Mouse (Mus musculus) midbrain, postnatal 0 days (tissue): ENCODE measurements around the gene Polr1d. TPM values are rescaled to one million over a fixed set of nuclear protein-coding genes. Genes with fewer than 3 reads are reported as not detected.
A peak's percentile ranks its signal among the peaks of the same experiment; 100 is the strongest.

Source experiments
- ATAC-seq: fragments of 200-750 bp; cut with Nextera tagmentation; 2 replicates; pipeline ENCODE4 v1.8.0; 2017; ENCODE audit warnings: moderate number of reproducible peaks, mild to moderate bottlenecking, moderate TSS enrichment, moderate library complexity; ENCODE audit not compliant: low FRiP score
- DNase-seq: peaks from one replicate; pipeline ENCODE4 v3.0.0-alpha.2; 2015; ENCODE audit warnings: low spot score
- H3K27ac ChIP-seq: fragments of 300-500 bp; sonication (generic); 2 replicates; pipeline ENCODE4 v1.5.1; 2014; ENCODE audit warnings: low read depth, mild to moderate bottlenecking, low read length, mixed read lengths
- H3K27me3 ChIP-seq: fragments of 300-500 bp; sonication (generic); 2 replicates; pipeline ENCODE4 v1.6.1; 2014; ENCODE audit warnings: low read length, control low read depth, mixed read lengths; ENCODE audit not compliant: insufficient read depth
- H3K36me3 ChIP-seq: fragments of 300-500 bp; sonication (generic); 2 replicates; pipeline ENCODE4 v1.6.1; 2014; ENCODE audit warnings: low read length, control low read depth, mixed read lengths; ENCODE audit not compliant: insufficient read depth
- H3K4me1 ChIP-seq: fragments of 300-500 bp; sonication (generic); 2 replicates; pipeline ENCODE4 v1.6.1; 2014; ENCODE audit warnings: mild to moderate bottlenecking, control low read depth, antibody characterized with exemption, low read length, mixed read lengths; ENCODE audit not compliant: insufficient read depth
- H3K4me2 ChIP-seq: fragments of 300-500 bp; sonication (generic); 2 replicates; pipeline ENCODE4 v1.6.1; 2014; ENCODE audit warnings: low read depth, mild to moderate bottlenecking, low read length, mixed read lengths; ENCODE audit not compliant: poor library complexity, severe bottlenecking
- H3K4me3 ChIP-seq: fragments of 300-500 bp; sonication (generic); 2 replicates; pipeline ENCODE4 v1.5.1; 2014; ENCODE audit warnings: low read depth, mild to moderate bottlenecking, low read length, moderate library complexity
- H3K9ac ChIP-seq: fragments of 300-500 bp; sonication (generic); replicated peaks from 2 replicates; pipeline ENCODE4 v1.6.1; 2014; ENCODE audit warnings: mild to moderate bottlenecking, low read length, moderate library complexity, mixed read lengths; ENCODE audit not compliant: poor library complexity, severe bottlenecking
- H3K9me3 ChIP-seq: fragments of 300-500 bp; sonication (generic); 2 replicates; pipeline ENCODE4 v1.6.1; 2016; ENCODE audit warnings: low read length, control low read depth
- CTCF ChIP-seq: IDR thresholded peaks from 2 replicates; pipeline ENCODE4 v1.5.1; 2016; ENCODE audit warnings: antibody characterized with exemption, mild to moderate bottlenecking
- WGBS: fragments of 180-500 bp; shearing (Covaris S2); extraction: QIAGEN DNeasy Blood & Tissue Kit; methylation state at CpG from one replicate; pipeline ENCODE4 v1.1.7; 2014; 5-methylcytosine and 5-hydroxymethylcytosine counted together
- polyA plus RNA-seq: library from polyadenylated mRNA; unstranded; fragments of >200 nt; fragmentation: Nextera tagmentation; extraction: Ambion mirVana; gene quantifications from 2 replicates; pipeline ENCODE4 v1.2.1, GENCODE M21; 2015
- total RNA-seq: library from RNA; depleted of rRNA; stranded (reverse); fragments of >200 nt; gene quantifications from 2 replicates; pipeline ENCODE4 v1.2.3, GENCODE M21; 2014

Polr1d gene
- total and polyA plus RNA-seq, 2 experiments from 2014 or later = 60.1 to 89.4 TPM

DNA sequence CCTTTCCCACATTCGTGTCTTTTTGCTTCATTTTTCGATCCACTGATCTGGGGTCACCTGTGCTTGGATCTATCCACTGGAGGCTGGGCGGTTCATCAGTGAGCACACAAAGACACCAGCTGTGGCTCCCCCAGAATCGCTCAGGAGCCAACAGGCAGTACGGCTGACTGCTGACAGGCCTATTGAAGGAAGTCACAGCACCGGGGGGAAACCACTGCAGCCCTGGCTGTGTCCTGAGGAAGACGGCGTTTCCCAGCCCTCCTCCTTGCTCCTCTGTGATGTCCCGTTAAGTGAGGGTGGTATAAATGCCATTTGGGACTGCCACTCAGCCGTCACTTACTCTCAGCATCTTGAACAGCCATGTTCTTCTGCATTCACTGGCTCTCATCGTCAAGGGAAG lies 30.9 kb upstream of the Polr1d start:
- no peaks in the 10 kb centered on the region for H3K4me1 ChIP-seq
- no peaks in the 10 kb centered on the region for H3K9me3 ChIP-seq
- TF ChIP-seq CTCF = no peak
- H3K27ac ChIP-seq = no peak overlapping the region
- H3K9ac ChIP-seq = no peak overlapping the region
- ATAC-seq = no peak
- H3K36me3 ChIP-seq = no peaks in the 10 kb centered on the region
- H3K4me2 ChIP-seq = no peak overlapping the region
- H3K4me3 ChIP-seq = no peak overlapping the region
- WGBS = 72% methylated on average over 11 of the region's 11 CpGs
- no peaks in the 10 kb centered on the region for H3K27me3 ChIP-seq
- DNase-seq = no peak

DNA sequence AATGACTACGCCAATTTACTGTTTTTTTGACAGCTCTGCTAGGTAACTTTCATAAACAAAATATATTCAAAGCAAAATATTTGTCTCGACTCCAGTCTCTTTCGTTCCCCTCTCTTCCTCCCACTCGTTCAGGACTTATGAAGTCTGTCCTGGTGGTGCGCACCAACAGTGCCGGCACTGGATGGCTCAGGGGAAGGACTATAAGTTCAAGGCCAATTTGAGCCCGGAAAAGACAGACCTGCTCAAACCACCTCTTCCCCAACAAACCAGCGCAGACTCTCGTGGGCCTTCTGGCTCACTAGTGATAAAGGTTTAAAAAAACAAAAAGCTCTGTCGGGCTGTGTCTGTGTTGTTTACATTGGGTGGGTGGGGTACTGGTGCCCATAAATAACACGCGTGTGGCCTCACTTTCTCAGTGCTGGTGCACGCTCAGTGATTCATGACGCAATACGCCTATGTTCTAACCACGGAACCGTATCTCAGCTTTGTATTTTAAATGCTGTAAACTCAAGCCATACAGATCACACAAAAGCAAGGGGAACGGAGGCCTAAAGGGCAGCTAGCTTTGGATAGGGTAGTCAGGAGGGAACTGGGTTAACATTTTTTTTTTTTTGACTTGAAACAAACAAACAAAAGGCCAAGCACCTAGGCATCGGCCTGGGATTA lies 27.2 kb upstream of the Polr1d start:
- TF ChIP-seq CTCF = no peak
- DNase-seq (no peak), ATAC-seq (no peak)
- H3K27ac ChIP-seq = no peak overlapping the region
- no peaks in the 10 kb centered on the region for H3K9me3 ChIP-seq
- 88% methylated on average over 19 of the region's 19 CpGs for WGBS
- no peak overlapping the region for H3K4me3 ChIP-seq
- no peaks in the 10 kb centered on the region for H3K27me3 ChIP-seq
- no peaks in the 10 kb centered on the region for H3K36me3 ChIP-seq
- peaks cover under 1% of the 10 kb centered on the region; the same call in 1 of the 2 replicates for H3K4me1 ChIP-seq
- H3K9ac ChIP-seq = no peak overlapping the region
- no peak overlapping the region for H3K4me2 ChIP-seq

DNA sequence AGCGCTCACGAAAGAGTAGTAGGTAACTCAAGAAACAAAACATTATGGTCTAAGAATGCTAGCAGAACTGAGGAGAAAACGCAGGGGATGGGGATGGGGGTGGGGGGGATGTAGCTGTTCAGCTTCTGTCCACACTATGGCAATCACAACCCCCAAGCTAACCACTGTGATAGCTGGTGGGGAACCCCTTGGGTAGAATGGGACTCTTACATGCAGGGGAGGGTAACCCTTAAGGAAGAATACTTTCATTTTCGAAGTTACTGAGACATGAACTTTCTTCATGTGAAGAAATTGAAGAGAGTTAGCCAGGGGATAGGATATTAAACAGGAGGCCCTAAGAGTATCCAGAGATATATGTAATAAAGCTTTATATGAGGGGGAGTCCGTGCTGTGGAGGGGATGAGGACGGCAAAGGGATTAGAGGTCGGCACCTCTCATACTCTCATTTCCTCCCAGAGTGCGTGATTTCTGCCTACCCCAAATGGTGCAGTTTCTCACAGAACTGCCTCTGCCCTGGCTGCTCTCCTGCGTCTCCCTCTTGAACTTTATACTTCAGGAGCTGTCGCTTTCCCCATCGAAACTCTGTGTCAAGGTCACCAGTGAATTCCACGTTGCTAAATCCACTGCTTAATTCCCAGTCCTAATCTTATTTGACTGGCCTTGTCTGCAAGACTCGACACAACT lies 25.9 kb upstream of the Polr1d start:
- no peaks in the 10 kb centered on the region for H3K27me3 ChIP-seq
- H3K36me3 ChIP-seq = no peaks in the 10 kb centered on the region
- WGBS = 61% methylated on average over 13 of the region's 13 CpGs
- no peak overlapping the region for H3K4me3 ChIP-seq
- no peak for TF ChIP-seq CTCF
- H3K4me2 ChIP-seq = no peak overlapping the region
- H3K4me1 ChIP-seq = peaks cover 4% of the 10 kb centered on the region; the same call in 1 of the 2 replicates
- DNase-seq (no peak), ATAC-seq (no peak)
- H3K9me3 ChIP-seq = no peaks in the 10 kb centered on the region
- no peak overlapping the region for H3K9ac ChIP-seq
- H3K27ac ChIP-seq = no peak overlapping the region

DNA sequence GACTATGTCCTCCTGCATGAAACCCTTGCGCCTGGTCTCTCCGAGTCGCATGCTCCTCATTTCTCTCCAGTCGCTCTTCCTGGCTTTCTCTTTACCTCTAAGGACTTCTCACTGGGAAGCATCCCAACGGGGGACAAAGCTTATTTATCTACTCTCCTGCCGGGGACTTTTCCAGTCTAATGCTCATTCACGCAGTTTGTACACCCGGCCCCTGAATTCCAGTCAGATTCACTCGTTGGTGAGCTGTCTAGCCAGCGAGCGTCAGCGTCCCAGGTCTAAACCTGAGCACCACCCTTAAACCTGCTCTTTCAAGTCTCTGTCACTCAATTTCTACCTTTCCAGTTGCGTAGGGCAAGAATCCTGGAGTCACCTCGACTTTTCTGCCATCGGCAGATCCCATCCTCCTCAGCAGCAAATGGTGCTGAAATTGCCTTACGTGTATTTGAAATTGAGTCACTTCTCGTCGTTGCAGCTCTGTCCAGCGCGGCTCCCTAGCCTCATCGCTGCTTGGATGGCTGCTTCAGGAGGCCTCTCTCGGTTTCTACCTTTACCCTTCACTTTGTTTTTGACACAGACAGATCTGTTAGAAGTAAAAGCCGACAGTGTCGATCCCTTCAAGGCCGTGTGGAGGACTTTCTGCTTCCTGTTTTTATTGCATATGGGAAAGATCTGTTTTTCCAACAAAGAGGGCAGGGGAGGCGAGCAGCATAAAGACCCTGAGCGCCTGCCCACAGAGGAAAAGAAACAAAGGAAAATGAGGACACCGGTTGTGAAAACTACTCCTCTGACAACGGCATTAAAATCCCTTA lies 25.1 kb upstream of the Polr1d start:
- H3K9me3 ChIP-seq = no peaks in the 10 kb centered on the region
- no peaks in the 10 kb centered on the region for H3K27me3 ChIP-seq
- ATAC-seq (no peak), DNase-seq (no peak)
- TF ChIP-seq CTCF = no peak
- H3K4me2 ChIP-seq = peak overlapping the region; percentile 6; the same call in 1 of the 2 replicates
- H3K36me3 ChIP-seq = no peaks in the 10 kb centered on the region
- H3K27ac ChIP-seq = no peak overlapping the region
- H3K4me3 ChIP-seq = no peak overlapping the region
- peaks cover 4% of the 10 kb centered on the region; the same call in 1 of the 2 replicates for H3K4me1 ChIP-seq
- no peak overlapping the region for H3K9ac ChIP-seq
- WGBS = 50% methylated on average over 29 of the region's 29 CpGs

DNA sequence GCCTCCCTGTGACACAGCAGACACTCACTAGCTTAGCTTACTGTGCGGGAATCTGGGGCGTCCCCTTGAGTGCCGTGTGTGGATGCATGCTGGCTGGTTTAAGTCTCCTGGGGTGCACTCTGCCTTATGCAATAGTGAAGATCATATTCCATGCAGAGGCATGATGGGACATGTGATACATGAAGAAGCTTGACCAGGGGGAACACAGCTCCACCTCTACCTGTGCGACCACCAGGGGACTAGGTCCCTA lies 24.6 kb upstream of the Polr1d start:
- 55% methylated on average over 4 of the region's 4 CpGs for WGBS
- no peak overlapping the region for H3K4me3 ChIP-seq
- no peak for TF ChIP-seq CTCF
- no peak overlapping the region for H3K9ac ChIP-seq
- no peaks in the 10 kb centered on the region for H3K36me3 ChIP-seq
- no peak overlapping the region for H3K27ac ChIP-seq
- H3K9me3 ChIP-seq = no peaks in the 10 kb centered on the region
- no peaks in the 10 kb centered on the region for H3K27me3 ChIP-seq
- no peak overlapping the region for H3K4me2 ChIP-seq
- peaks cover 4% of the 10 kb centered on the region; the same call in 1 of the 2 replicates for H3K4me1 ChIP-seq
- no peak for DNase-seq
- ATAC-seq = no peak

DNA sequence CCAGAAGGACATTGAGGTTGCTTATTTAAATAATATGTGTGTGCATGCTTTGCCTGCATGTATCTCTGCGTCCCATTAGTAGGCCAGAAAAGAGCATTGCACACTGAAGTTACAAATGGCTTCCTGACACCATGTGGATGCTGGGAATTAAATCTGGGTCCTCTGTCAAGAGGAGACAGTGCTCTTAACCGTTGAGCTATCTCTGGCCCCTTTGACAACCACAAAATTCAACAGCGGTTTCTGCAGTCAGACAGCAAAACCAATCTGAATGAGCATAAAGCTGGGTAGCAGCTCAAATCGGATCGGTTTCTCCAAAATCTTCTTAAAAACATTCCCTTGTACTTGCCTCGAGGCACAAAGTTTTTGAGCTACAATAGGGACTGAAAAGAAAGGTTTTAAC lies 23.8 kb upstream of the Polr1d start:
- H3K9ac ChIP-seq = no peak overlapping the region
- 69% methylated on average over 6 of the region's 6 CpGs for WGBS
- TF ChIP-seq CTCF = no peak
- H3K9me3 ChIP-seq = no peaks in the 10 kb centered on the region
- no peak for DNase-seq
- H3K27ac ChIP-seq = no peak overlapping the region
- peaks cover 4% of the 10 kb centered on the region; the same call in 1 of the 2 replicates for H3K4me1 ChIP-seq
- no peaks in the 10 kb centered on the region for H3K27me3 ChIP-seq
- no peak for ATAC-seq
- no peak overlapping the region for H3K4me2 ChIP-seq
- no peak overlapping the region for H3K4me3 ChIP-seq
- H3K36me3 ChIP-seq = no peaks in the 10 kb centered on the region
